Mouse (Mus musculus) heart, embryonic 13.5 days (tissue): ENCODE data around the gene Smarcb1. TPM values are rescaled to one million over a fixed set of nuclear protein-coding genes. Genes with fewer than 3 reads are reported as not detected.
"Not testable (repeated sequence)": the region's sequence is repeated elsewhere in the genome, so short reads cannot be mapped to it uniquely, and the experiment has no call there.

Experiments used
- ATAC-seq: fragments of 200-750 bp; cut with Nextera tagmentation; 2 replicates; pipeline ENCODE4 v1.8.0; 2017; ENCODE audit warnings: moderate TSS enrichment; ENCODE audit not compliant: insufficient number of reproducible peaks, low FRiP score, low TSS enrichment; ENCODE audit errors: extremely low read depth
- H3K27ac ChIP-seq: fragments of 300-500 bp; sonication (generic); replicated peaks from 2 replicates; pipeline ENCODE4 v1.5.1; 2015; ENCODE audit warnings: moderate library complexity, mild to moderate bottlenecking, inconsistent platforms
- H3K27me3 ChIP-seq: fragments of 300-500 bp; sonication (generic); replicated peaks from 2 replicates; pipeline ENCODE4 v1.6.1; 2015; ENCODE audit warnings: mild to moderate bottlenecking, inconsistent platforms
- H3K36me3 ChIP-seq: fragments of 300-500 bp; sonication (generic); 2 replicates; pipeline ENCODE4 v1.6.1; 2015; ENCODE audit warnings: mild to moderate bottlenecking, inconsistent platforms
- H3K4me1 ChIP-seq: fragments of 300-500 bp; sonication (generic); 2 replicates; pipeline ENCODE4 v1.6.1; 2015; ENCODE audit warnings: inconsistent platforms
- H3K4me2 ChIP-seq: fragments of 300-500 bp; sonication (generic); 2 replicates; pipeline ENCODE4 v1.6.1; 2015; ENCODE audit warnings: inconsistent platforms, mild to moderate bottlenecking, moderate library complexity
- H3K4me3 ChIP-seq: fragments of 300-500 bp; sonication (generic); 2 replicates; pipeline ENCODE4 v1.5.1; 2015; ENCODE audit warnings: moderate library complexity, mild to moderate bottlenecking, inconsistent platforms
- H3K9ac ChIP-seq: fragments of 300-500 bp; sonication (generic); 2 replicates; pipeline ENCODE4 v1.6.1; 2015; ENCODE audit warnings: inconsistent platforms, mild to moderate bottlenecking, moderate library complexity
- H3K9me3 ChIP-seq: fragments of 300-500 bp; sonication (generic); 2 replicates; pipeline ENCODE4 v1.6.1; 2016; ENCODE audit warnings: inconsistent platforms
- WGBS: fragments of 180-500 bp; shearing (Covaris S2); methylation state at CpG from one replicate; pipeline ENCODE4 v1.1.7; 2015; ENCODE audit warnings: mixed read lengths; 5-methylcytosine and 5-hydroxymethylcytosine counted together
- polyA plus RNA-seq: library from polyadenylated mRNA; unstranded; fragments of >200 nt; fragmentation: Nextera tagmentation; extraction: Ambion mirVana; gene quantifications from 2 replicates; pipeline ENCODE4 v1.2.1, GENCODE M21; 2015

Gene Smarcb1
- polyA plus RNA-seq, 1 experiment from 2014 or later: 118 TPM

- Histone ChIP-seq H3K4me2 (no peak overlapping the region), H3K27ac (peak overlapping the region; percentile 98; the same call in 1 of the 2 replicates), H3K36me3 (peaks cover 20% of the 10 kb centered on the region), H3K4me1 (peaks cover 35% of the 10 kb centered on the region), H3K9ac (0 out of 2 replicates have a peak overlapping the region, but pooled peaks have one; percentile 45), H3K27me3 (no peaks in the 10 kb centered on the region), H3K4me3 (no peak overlapping the region), H3K9me3 (no peaks in the 10 kb centered on the region)
- WGBS: 70% methylated on average over 5 of the region's 5 CpGs
- ATAC-seq: no peak
Observed at GRCm38 (mm10) chr10:75861587-75861986, 59.8 kb downstream of the Smarcb1 start.

- ATAC-seq: no peak
- peak overlapping the region; percentile 97 for H3K9ac ChIP-seq
- H3K4me1 ChIP-seq: peaks cover 35% of the 10 kb centered on the region
- peaks cover 21% of the 10 kb centered on the region for H3K36me3 ChIP-seq
- peak overlapping the region; percentile 82; the same call in 1 of the 2 replicates for H3K4me3 ChIP-seq
- H3K4me2 ChIP-seq: peak overlapping the region; percentile 84
- WGBS: 16% methylated on average over 7 of the region's 7 CpGs
- no peaks in the 10 kb centered on the region for H3K27me3 ChIP-seq
- peak overlapping the region; percentile 98 for H3K27ac ChIP-seq
- H3K9me3 ChIP-seq: no peaks in the 10 kb centered on the region
Observed at GRCm38 (mm10) chr10:75860746-75861145, 60.7 kb downstream of the Smarcb1 start.

GRCm38 (mm10) chr10:75859786-75860470, 61.5 kb downstream of the Smarcb1 start, which contains the start of gene Mif:
TSS of gene Mif (minus strand) at chr10:75860240.
- peak; percentile 94 for ATAC-seq
- Histone ChIP-seq H3K9ac (peak within 1 kb of the TSS; percentile 97), H3K4me3 (peak within 1 kb of the TSS; percentile 82), H3K27ac (peak within 1 kb of the TSS; percentile 98), H3K36me3 (peaks cover 21% of the 10 kb centered on the region), H3K4me1 (peaks cover 35% of the 10 kb centered on the region), H3K4me2 (peak within 1 kb of the TSS; percentile 84)
- H3K27me3 ChIP-seq, H3K9me3 ChIP-seq: not testable (repeated sequence)
- WGBS: under 1% methylated on average over 38 of the region's 46 CpGs

- Histone ChIP-seq H3K36me3 (peaks cover 21% of the 10 kb centered on the region), H3K27ac (peak overlapping the region; percentile 98), H3K9me3 (no peaks in the 10 kb centered on the region), H3K27me3 (no peaks in the 10 kb centered on the region), H3K4me2 (peak overlapping the region; percentile 84), H3K4me1 (peaks cover 35% of the 10 kb centered on the region), H3K4me3 (peak overlapping the region; percentile 82), H3K9ac (peak overlapping the region; percentile 97)
- 3% methylated on average over 24 of the region's 27 CpGs for WGBS
- ATAC-seq: peak; percentile 55; the same call in 1 of the 2 replicates
Observed at GRCm38 (mm10) chr10:75859107-75859746, 62.2 kb downstream of the Smarcb1 start.

- Histone ChIP-seq H3K27me3 (no peaks in the 10 kb centered on the region), H3K27ac (no peak overlapping the region; the same call in 1 of the 2 replicates), H3K36me3 (peaks cover 21% of the 10 kb centered on the region), H3K4me1 (peaks cover 35% of the 10 kb centered on the region), H3K9me3 (no peaks in the 10 kb centered on the region), H3K9ac (0 out of 2 replicates have a peak overlapping the region, but pooled peaks have one; percentile 50), H3K4me2 (peak overlapping the region; percentile 84; the same call in 1 of the 2 replicates), H3K4me3 (no peak overlapping the region)
- 75% methylated on average over 4 of the region's 4 CpGs for WGBS
- no peak for ATAC-seq
Observed at GRCm38 (mm10) chr10:75857598-75857997, 63.8 kb downstream of the Smarcb1 start.

- ATAC-seq: no peak
- no peaks in the 10 kb centered on the region for H3K9me3 ChIP-seq
- 0 out of 2 replicates have a peak, but pooled peaks cover 4% of the 10 kb centered on the region for H3K27me3 ChIP-seq
- H3K4me3 ChIP-seq: no peak overlapping the region
- 78% methylated on average over 3 of the region's 3 CpGs for WGBS
- no peak overlapping the region for H3K9ac ChIP-seq
- no peak overlapping the region for H3K4me2 ChIP-seq
- peaks cover 35% of the 10 kb centered on the region for H3K4me1 ChIP-seq
- H3K27ac ChIP-seq: no peak overlapping the region
- H3K36me3 ChIP-seq: peaks cover 21% of the 10 kb centered on the region
Observed at GRCm38 (mm10) chr10:75856976-75857375, 64.4 kb downstream of the Smarcb1 start.

- no peak overlapping the region for H3K9ac ChIP-seq
- 0 out of 2 replicates have a peak, but pooled peaks cover 8% of the 10 kb centered on the region for H3K27me3 ChIP-seq
- no peaks in the 10 kb centered on the region for H3K9me3 ChIP-seq
- no peak overlapping the region for H3K27ac ChIP-seq
- H3K4me1 ChIP-seq: peaks cover 34% of the 10 kb centered on the region
- H3K36me3 ChIP-seq: peaks cover 21% of the 10 kb centered on the region
- no peak overlapping the region for H3K4me2 ChIP-seq
- 66% methylated on average over 11 of the region's 11 CpGs for WGBS
- no peak overlapping the region for H3K4me3 ChIP-seq
- ATAC-seq: no peak
Observed at GRCm38 (mm10) chr10:75856155-75856907, 65.1 kb downstream of the Smarcb1 start.

GRCm38 (mm10) chr10:75855416-75855981, 65.9 kb downstream of the Smarcb1 start:
- WGBS: 87% methylated on average over 15 of the region's 15 CpGs

GRCm38 (mm10) chr10:75854791-75855190, 66.6 kb downstream of the Smarcb1 start:
- no peak for ATAC-seq
- H3K4me1 ChIP-seq: peaks cover 24% of the 10 kb centered on the region
- H3K27me3 ChIP-seq: 0 out of 2 replicates have a peak, but pooled peaks cover 16% of the 10 kb centered on the region
- H3K4me2 ChIP-seq: no peak overlapping the region
- H3K9ac ChIP-seq: no peak overlapping the region
- WGBS: 79% methylated on average over 6 of the region's 6 CpGs
- H3K36me3 ChIP-seq: peaks cover 21% of the 10 kb centered on the region
- H3K4me3 ChIP-seq: no peak overlapping the region
- H3K27ac ChIP-seq: no peak overlapping the region
- H3K9me3 ChIP-seq: no peaks in the 10 kb centered on the region

More at GRCm38 (mm10) chr10:75855416-75855981, 65.9 kb downstream of the Smarcb1 start:
- Histone ChIP-seq H3K4me3 (no peak overlapping the region), H3K36me3 (peaks cover 21% of the 10 kb centered on the region), H3K9me3 (no peaks in the 10 kb centered on the region), H3K4me2 (no peak overlapping the region), H3K27ac (no peak overlapping the region), H3K9ac (no peak overlapping the region), H3K27me3 (0 out of 2 replicates have a peak, but pooled peaks cover 10% of the 10 kb centered on the region), H3K4me1 (peaks cover 27% of the 10 kb centered on the region)
- ATAC-seq: no peak

GRCm38 (mm10) chr10:75854096-75854495, 67.3 kb downstream of the Smarcb1 start:
- peaks cover 21% of the 10 kb centered on the region for H3K4me1 ChIP-seq
- H3K4me2 ChIP-seq: no peak overlapping the region
- 44% methylated on average over 5 of the region's 5 CpGs for WGBS
- H3K9ac ChIP-seq: no peak overlapping the region
- no peak overlapping the region for H3K27ac ChIP-seq
- H3K36me3 ChIP-seq: peaks cover 21% of the 10 kb centered on the region
- H3K27me3 ChIP-seq: 0 out of 2 replicates have a peak, but pooled peaks cover 16% of the 10 kb centered on the region
- no peak for ATAC-seq
- H3K4me3 ChIP-seq: no peak overlapping the region
- H3K9me3 ChIP-seq: no peaks in the 10 kb centered on the region
